Mouse (Mus musculus) embryonic facial prominence, embryonic 10.5 days (tissue): ENCODE measurements around the gene Atp1a1. TPM values are rescaled to one million over a fixed set of nuclear protein-coding genes. Genes with fewer than 3 reads are reported as not detected.

Experiments
- DNase-seq: peaks from one replicate; pipeline ENCODE4 v3.0.0-alpha.2; 2017; ENCODE audit warnings: low spot score
- H3K27ac ChIP-seq: fragments of 300-500 bp; sonication (generic); replicated peaks from 2 replicates; pipeline ENCODE4 v1.5.1; 2016; ENCODE audit warnings: mild to moderate bottlenecking
- H3K27me3 ChIP-seq: fragments of 300-500 bp; sonication (generic); replicated peaks from 2 replicates; pipeline ENCODE4 v1.6.1; 2016; ENCODE audit warnings: low read depth, mild to moderate bottlenecking; ENCODE audit not compliant: poor library complexity, severe bottlenecking
- H3K36me3 ChIP-seq: fragments of 300-500 bp; sonication (generic); replicated peaks from 2 replicates; pipeline ENCODE4 v1.6.1; 2016; ENCODE audit warnings: mild to moderate bottlenecking, moderate library complexity
- H3K4me1 ChIP-seq: fragments of 300-500 bp; sonication (generic); 2 replicates; pipeline ENCODE4 v1.6.1; 2016
- H3K4me3 ChIP-seq: fragments of 300-500 bp; sonication (generic); 2 replicates; pipeline ENCODE4 v1.5.1; 2016; ENCODE audit warnings: mild to moderate bottlenecking, moderate library complexity
- H3K9me3 ChIP-seq: fragments of 300-500 bp; sonication (generic); 2 replicates; pipeline ENCODE4 v1.6.1; 2016; ENCODE audit warnings: mild to moderate bottlenecking
- WGBS: fragments of 180-500 bp; shearing (Covaris S2); methylation state at CpG from one replicate; pipeline ENCODE4 v1.1.7; 2016; 5-methylcytosine and 5-hydroxymethylcytosine counted together
- polyA plus RNA-seq: library from polyadenylated mRNA; unstranded; fragments of >200 nt; fragmentation: Nextera tagmentation; extraction: Ambion mirVana; gene quantifications from 2 replicates; pipeline ENCODE4 v1.2.1, GENCODE M21; 2016

The Atp1a1 gene
- polyA plus RNA-seq, 1 experiment from 2014 or later, result 38.4 TPM

DNA sequence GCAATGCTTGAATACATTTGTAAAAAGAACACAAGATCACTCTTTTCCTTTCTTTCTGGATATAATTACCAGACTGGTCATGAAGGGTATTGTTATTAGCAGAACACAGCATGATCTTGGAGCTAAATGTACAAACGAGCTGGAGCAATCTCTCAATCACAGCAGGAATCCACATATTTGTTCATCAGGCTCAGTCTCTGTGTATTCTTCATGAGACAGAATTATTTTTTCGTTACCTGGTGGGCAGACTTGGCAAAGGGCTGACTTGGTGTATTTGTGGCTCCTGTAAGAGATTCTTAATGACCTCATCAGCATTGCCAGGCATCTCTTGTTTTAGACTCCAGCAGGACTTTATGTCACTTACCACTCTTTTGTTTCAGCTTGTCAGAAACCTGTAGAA, 31.6 kb upstream of the Atp1a1 start:
- no peak for DNase-seq
- Histone ChIP-seq H3K27me3 (no peaks in the 10 kb centered on the region), H3K4me3 (no peak overlapping the region), H3K36me3 (no peaks in the 10 kb centered on the region), H3K9me3 (no peaks in the 10 kb centered on the region), H3K27ac (no peak overlapping the region), H3K4me1 (no peaks in the 10 kb centered on the region)
- WGBS, result 73% methylated on average over 2 of the region's 2 CpGs

DNA sequence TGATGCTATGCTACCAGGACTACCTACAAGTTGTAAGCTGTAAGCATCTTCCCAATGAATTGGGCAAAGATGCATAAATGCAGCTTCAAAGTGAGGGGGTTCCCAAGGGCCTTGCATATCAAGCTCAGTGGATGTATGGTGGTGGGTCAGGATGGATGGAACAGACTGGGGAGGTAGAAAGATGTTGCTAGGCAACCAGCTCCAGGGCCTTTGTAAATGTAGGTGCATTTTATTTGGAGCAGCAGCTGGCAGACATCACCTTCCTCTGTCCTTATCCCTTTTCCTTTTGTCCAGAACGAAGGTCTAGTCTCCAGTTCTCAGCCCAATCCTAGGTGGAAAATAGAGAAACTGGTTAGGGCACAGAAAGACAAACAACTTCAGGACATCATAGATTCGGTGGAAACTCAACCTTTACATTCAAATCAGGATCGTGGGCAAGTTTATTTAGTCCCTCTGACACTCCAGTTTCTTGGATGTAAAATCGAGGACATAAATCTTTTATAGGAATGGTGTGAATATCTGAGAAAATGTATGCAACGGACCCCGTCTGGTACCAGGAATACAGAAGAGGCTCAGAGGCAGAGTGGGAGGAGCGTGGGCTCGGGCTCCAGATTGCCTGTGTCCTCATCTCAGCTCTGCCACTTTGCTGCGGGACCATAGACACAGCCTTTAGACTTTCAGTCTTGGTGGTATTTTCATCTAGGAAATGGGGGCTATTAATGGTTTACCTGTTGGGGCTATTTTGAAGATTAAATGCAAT, 29.8 kb upstream of the Atp1a1 start:
- no peak for DNase-seq
- Histone ChIP-seq H3K9me3 (no peaks in the 10 kb centered on the region), H3K36me3 (no peaks in the 10 kb centered on the region), H3K4me3 (no peak overlapping the region), H3K4me1 (no peaks in the 10 kb centered on the region), H3K27me3 (no peaks in the 10 kb centered on the region), H3K27ac (no peak overlapping the region)
- WGBS, result 89% methylated on average over 9 of the region's 9 CpGs

DNA sequence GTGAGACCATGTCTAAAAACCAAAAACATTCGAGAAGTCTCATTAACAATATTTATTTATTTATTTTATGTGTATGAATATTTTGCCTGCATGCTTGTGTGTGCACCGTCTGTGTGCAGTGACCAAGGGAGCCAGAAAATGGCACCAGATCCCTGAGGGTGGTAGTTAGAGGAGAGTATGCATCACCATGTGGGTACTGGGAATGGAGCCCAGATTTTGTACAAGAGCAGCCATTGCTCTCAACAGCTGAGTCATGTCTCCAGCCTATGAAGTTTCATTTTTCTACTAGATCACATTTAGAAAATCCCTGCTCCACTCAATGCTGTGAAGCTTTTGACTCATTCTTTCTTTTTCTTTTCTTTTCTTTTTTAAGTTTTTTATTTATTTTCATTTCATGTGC, 23.8 kb upstream of the Atp1a1 start:
- H3K36me3 ChIP-seq, result no peaks in the 10 kb centered on the region
- 86% methylated on average over 2 of the region's 2 CpGs for WGBS
- no peaks in the 10 kb centered on the region for H3K9me3 ChIP-seq
- H3K27me3 ChIP-seq, result no peaks in the 10 kb centered on the region
- H3K4me3 ChIP-seq, result no peak overlapping the region
- no peak for DNase-seq
- no peak overlapping the region for H3K27ac ChIP-seq
- H3K4me1 ChIP-seq, result no peaks in the 10 kb centered on the region

DNA sequence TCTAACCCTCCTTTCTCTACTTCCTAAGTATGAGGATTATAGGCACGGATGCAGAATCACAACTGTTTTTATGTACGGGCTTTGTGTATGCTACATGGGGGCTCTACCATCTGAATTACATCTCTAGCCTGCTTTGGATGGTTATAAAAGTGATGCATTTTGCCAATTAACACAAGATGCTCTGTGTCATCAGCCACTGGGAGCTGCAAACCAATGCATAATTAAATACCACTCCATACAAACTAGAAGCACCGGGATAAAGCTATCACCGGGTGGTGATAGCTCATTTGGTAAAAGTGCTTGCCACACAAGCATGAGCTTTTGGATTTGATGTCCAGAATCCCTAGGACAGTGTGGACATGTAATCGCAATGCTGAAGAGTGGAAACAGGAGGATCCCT, 19.8 kb upstream of the Atp1a1 start:
- Histone ChIP-seq H3K27ac (no peak overlapping the region), H3K27me3 (no peaks in the 10 kb centered on the region), H3K4me1 (no peaks in the 10 kb centered on the region), H3K36me3 (no peaks in the 10 kb centered on the region), H3K9me3 (peaks cover 5% of the 10 kb centered on the region; the same call in 1 of the 2 replicates), H3K4me3 (no peak overlapping the region)
- DNase-seq, result no peak
- 93% methylated on average over 5 of the region's 5 CpGs for WGBS

DNA sequence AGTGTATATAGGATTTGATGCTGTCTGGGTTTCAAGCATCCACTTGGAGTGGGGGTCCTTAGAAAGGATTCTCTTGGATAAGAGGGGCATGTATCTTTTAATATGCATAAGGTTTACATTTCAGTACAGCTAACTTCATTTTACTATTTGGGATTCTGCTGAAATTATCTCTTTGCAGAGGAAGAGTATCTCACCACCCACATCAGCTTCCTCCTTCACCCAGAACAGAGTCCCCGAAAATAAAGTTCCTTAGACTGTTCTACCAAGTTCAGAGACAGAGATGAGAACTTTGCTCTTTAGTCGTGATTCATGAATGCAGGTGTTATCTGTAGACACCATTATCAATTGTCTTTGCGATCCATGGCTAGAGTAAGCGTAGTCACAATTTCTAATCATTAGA, 14.5 kb upstream of the Atp1a1 start:
- no peak for DNase-seq
- Histone ChIP-seq H3K27ac (no peak overlapping the region), H3K4me1 (no peaks in the 10 kb centered on the region), H3K4me3 (no peak overlapping the region), H3K36me3 (no peaks in the 10 kb centered on the region), H3K9me3 (peaks cover 5% of the 10 kb centered on the region; the same call in 1 of the 2 replicates), H3K27me3 (no peaks in the 10 kb centered on the region)
- 91% methylated on average over 4 of the region's 4 CpGs for WGBS

DNA sequence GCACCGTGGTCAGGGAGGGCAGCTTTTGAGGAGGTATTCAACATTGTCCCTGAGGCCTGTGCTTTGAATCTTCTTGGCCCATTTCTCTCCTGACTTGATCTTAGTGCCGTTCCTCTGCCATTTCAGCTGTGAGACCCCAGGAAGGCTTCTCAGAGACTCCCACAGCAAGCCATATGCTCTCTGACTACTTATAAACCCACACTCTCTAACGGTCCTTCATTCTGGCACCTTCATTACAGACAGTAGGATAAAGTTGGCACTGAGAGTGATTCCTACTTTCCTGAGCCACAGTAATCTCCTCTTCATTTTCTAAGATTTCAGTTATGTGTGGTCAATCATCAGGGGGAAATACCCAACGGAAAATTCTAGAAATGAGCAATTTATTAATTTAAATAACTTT, 14.0 kb upstream of the Atp1a1 start:
- Histone ChIP-seq H3K9me3 (peaks cover 5% of the 10 kb centered on the region; the same call in 1 of the 2 replicates), H3K27ac (no peak overlapping the region), H3K4me3 (no peak overlapping the region), H3K4me1 (no peaks in the 10 kb centered on the region), H3K36me3 (no peaks in the 10 kb centered on the region), H3K27me3 (peaks cover 3% of the 10 kb centered on the region; the same call in 1 of the 2 replicates)
- 82% methylated on average over 4 of the region's 4 CpGs for WGBS
- DNase-seq, result no peak

DNA sequence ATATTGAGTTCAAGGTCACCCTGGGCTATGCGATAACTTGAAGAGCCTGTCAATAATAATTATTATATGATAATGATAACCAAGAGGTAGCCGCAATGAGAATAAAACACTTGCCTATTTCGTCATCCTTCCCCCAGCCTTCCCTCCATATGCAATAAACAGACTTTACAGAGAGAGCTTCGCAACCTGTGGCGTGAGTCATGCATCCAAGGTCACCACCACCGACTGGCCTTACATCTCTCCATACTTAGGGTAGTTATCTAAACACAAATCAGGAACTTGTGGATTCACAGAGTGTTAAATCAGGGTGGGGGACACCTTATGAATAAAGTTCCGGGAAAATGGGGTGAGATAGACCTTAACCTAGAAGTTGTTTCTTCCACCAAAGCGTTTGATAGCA, 13.0 kb upstream of the Atp1a1 start:
- 88% methylated on average over 8 of the region's 8 CpGs for WGBS
- no peak overlapping the region for H3K27ac ChIP-seq
- H3K9me3 ChIP-seq, result no peaks in the 10 kb centered on the region; the same call in 1 of the 2 replicates
- H3K36me3 ChIP-seq, result no peaks in the 10 kb centered on the region
- peaks cover 3% of the 10 kb centered on the region; the same call in 1 of the 2 replicates for H3K27me3 ChIP-seq
- H3K4me3 ChIP-seq, result no peak overlapping the region
- H3K4me1 ChIP-seq, result peaks cover 2% of the 10 kb centered on the region
- DNase-seq, result no peak

DNA sequence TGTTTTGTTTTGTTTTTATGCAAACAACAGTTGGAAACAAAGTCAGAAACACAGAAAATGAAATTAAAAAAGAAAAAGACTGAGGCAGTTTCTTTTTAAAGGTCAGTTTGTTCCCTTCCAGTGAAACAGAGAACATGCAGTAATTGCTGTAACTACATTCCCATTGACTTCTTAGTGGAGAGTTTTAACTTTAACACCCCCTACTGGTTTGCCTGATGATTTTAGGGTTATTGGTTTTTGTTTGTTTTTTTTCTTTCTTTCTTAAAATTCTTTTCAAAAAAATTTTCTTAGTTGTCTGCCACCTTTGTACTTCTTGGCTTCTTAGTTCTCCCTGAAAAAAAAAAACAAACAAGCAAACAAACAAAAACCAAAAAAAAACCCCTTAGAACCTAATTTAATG, 12.5 kb upstream of the Atp1a1 start:
- DNase-seq, result no peak
- Histone ChIP-seq H3K4me3 (no peak overlapping the region), H3K36me3 (no peaks in the 10 kb centered on the region), H3K27ac (no peak overlapping the region), H3K9me3 (no peaks in the 10 kb centered on the region; the same call in 1 of the 2 replicates), H3K27me3 (peaks cover 3% of the 10 kb centered on the region; the same call in 1 of the 2 replicates), H3K4me1 (peaks cover 7% of the 10 kb centered on the region)

DNA sequence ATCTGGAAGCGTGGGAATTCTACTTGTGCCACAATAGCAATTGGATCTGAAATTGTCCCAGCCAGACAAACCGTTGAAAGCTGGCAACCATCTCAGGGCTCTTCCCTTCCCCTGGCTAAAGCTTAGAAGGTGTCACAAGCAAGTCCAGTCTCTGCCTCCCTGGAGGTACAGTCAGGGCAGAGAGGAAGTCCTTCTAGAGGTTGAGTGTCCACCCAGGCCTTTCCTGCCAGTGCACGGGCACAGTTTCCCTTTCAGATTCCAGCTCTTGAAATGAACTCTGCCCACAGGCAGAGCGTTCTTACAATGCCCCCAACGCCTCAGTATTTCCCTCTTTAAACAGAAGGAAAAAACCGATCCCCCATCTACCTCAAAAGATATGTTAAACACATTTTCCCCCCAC, 11.4 kb upstream of the Atp1a1 start:
- Histone ChIP-seq H3K4me3 (no peak overlapping the region), H3K9me3 (no peaks in the 10 kb centered on the region; the same call in 1 of the 2 replicates), H3K36me3 (no peaks in the 10 kb centered on the region), H3K4me1 (peaks cover 18% of the 10 kb centered on the region), H3K27me3 (peaks cover 3% of the 10 kb centered on the region; the same call in 1 of the 2 replicates), H3K27ac (no peak overlapping the region)
- no peak for DNase-seq
- WGBS, result 85% methylated on average over 6 of the region's 6 CpGs

DNA sequence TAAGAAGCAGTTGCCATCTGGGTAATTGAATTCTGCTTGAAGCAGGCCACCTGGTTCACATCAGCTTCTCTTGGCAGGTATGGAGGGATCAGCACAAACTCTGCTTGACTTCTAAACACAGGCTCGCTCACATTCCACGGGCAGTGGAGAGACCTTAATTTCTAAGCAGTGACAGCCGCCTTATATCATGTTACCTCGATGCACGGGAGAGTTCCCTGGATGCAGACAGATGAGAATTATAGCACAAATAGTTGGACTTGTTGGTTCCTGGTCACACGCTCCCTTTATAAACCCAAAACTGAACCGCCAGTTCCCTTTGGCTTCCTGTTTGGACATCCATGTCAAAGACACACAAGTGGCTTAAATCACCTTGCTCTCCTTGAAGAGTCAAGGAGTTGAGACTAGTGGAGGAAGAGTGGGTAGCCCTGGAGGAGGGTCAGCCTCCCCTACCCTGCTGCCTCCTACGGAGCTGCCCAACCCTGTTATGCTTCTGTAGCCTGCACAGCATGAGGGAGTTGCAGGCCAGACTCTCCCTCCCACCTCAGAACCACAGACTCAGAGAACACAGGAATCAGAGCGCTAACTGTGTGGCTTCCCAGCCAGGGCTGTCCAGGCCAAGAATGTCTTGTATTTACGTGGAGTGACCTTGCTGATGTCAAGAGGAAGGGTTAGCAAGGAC, 7.5 kb upstream of the Atp1a1 start:
- WGBS, result 43% methylated on average over 10 of the region's 10 CpGs
- Histone ChIP-seq H3K36me3 (no peaks in the 10 kb centered on the region), H3K27me3 (peaks cover 3% of the 10 kb centered on the region; the same call in 1 of the 2 replicates), H3K27ac (peak overlapping the region; percentile 76), H3K4me3 (no peak overlapping the region), H3K4me1 (peaks cover 22% of the 10 kb centered on the region), H3K9me3 (no peaks in the 10 kb centered on the region)
- peak; percentile 73 for DNase-seq

DNA sequence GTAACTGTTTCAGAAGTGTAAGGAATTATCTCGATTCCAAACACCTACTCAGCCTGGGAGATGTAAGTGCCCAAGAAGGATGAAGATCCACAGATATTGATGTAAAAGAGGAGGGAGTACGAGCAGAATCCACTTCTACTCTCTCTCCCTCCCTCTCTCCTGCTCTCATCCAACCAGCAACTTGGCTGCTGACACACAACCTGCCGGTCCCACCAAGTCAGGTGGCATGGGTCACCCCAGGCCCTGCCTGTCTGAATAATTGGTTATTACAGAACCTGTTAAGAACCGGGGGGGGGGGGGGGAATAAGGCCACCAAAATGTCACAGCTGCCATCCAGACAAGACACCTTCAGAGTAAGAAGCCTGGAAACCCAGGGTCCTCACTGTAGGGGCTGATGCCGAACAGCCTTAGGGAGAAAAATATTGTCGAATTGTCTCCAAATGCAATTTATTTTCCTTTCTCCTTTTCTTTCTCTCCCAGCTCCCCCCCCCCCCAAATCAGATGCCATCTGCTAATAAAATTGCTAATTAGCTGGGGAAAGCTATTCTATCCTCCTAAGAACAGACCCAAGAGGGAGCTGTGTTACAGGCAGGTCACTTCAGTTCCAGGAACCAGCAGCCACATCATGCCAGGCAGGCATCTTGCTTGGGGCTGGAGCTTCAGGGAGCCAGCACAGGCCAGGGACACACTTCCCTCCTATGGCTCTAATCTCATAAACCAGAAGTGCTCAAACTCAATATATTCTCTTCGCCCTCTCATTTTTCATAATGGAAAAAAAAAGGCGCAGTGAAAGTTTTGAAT, 6.7 kb upstream of the Atp1a1 start:
- Histone ChIP-seq H3K9me3 (no peaks in the 10 kb centered on the region), H3K27me3 (peaks cover 8% of the 10 kb centered on the region), H3K4me1 (peaks cover 23% of the 10 kb centered on the region), H3K27ac (peak overlapping the region; percentile 51), H3K36me3 (no peaks in the 10 kb centered on the region), H3K4me3 (no peak overlapping the region)
- no peak for DNase-seq
- WGBS, result 69% methylated on average over 8 of the region's 8 CpGs

DNA sequence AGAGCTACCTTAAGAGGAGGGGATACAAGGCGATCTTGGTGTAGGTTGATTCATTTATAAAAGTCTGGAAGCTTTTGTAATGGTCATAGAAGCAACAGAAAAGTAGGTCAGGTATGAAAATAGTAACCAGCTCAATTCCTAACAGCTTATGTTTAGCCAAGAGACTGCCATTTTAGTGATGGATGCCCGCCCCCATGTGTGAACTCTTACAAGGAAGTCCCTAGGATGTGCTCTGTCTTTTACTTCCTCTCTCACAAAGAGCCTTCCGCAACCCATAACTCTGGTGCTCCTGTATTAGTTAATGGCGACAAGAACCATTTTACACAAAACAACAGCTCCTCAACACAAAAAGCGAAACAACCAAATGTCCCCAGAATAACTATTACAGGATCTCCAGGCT, 4.8 kb upstream of the Atp1a1 start:
- H3K4me1 ChIP-seq, result peaks cover 40% of the 10 kb centered on the region
- H3K4me3 ChIP-seq, result no peak overlapping the region
- H3K9me3 ChIP-seq, result no peaks in the 10 kb centered on the region
- no peaks in the 10 kb centered on the region for H3K36me3 ChIP-seq
- no peak for DNase-seq
- H3K27me3 ChIP-seq, result peaks cover 19% of the 10 kb centered on the region
- 91% methylated on average over 5 of the region's 5 CpGs for WGBS
- H3K27ac ChIP-seq, result no peak overlapping the region
